Mouse (Mus musculus) layer of hippocampus, adult 2 months (tissue): Measurements from ENCODE around the gene Mnd1. TPM values are rescaled to one million over a fixed set of nuclear protein-coding genes. Genes with fewer than 3 reads are reported as not detected.

Experiments used
- DNase-seq, 2 experiments: peaks; one replicate each; pipeline ENCODE4 v3.0.0; 2022; ENCODE audit warnings: low spot score in 2 of 2
- H3K27ac ChIP-seq: fragments of 200-600 bp; 2 replicates; pipeline ENCODE4 v1.8.1; 2022
- H3K4me3 ChIP-seq: fragments of 200-600 bp; 2 replicates; pipeline ENCODE4 v1.8.1; 2022; ENCODE audit warnings: mild to moderate bottlenecking
- CTCF ChIP-seq: fragments of 200-600 bp; conservative IDR thresholded peaks from 2 replicates; pipeline ENCODE4 v1.8.1; 2022; ENCODE audit warnings: antibody characterized with exemption, mild to moderate bottlenecking, moderate library complexity
- long read RNA-seq, 2 experiments: library from polyadenylated mRNA; stranded (forward); transcript quantifications; one replicate each; pipeline ENCODE4 v2.0.0; 2021; ENCODE audit warnings: borderline mapping rate in 2 of 2
- total RNA-seq, 2 experiments: library from RNA; stranded (reverse); gene quantifications; 2 replicates each; pipeline ENCODE4 v1.2.3; 2021

The Mnd1 gene
- total RNA-seq, result 1 to 10 TPM; 1.8 to 2.9 TPM
- long read RNA-seq, experiment 1, result 0 reads
- long read RNA-seq, experiment 2, result 0 reads

GRCm38 (mm10) chr3:84155558-84156006, at the start of gene Mnd1:
TSS of gene Mnd1 (minus strand) at chr3:84155786.
- TF ChIP-seq CTCF, result peak; percentile 94
- DNase-seq, result peak; percentile 96 to 97
- peak within 1 kb of the TSS; percentile 66 for H3K4me3 ChIP-seq
- H3K27ac ChIP-seq, result no peak within 1 kb of the TSS

- Histone ChIP-seq H3K27ac (peak overlapping the region; percentile 80; the same call in 1 of the 2 replicates), H3K4me3 (no peak overlapping the region)
- DNase-seq, result no peak
- no peak for TF ChIP-seq CTCF
Observed at GRCm38 (mm10) chr3:84204640-84205039, 49.1 kb upstream of the Mnd1 start.

DNA sequence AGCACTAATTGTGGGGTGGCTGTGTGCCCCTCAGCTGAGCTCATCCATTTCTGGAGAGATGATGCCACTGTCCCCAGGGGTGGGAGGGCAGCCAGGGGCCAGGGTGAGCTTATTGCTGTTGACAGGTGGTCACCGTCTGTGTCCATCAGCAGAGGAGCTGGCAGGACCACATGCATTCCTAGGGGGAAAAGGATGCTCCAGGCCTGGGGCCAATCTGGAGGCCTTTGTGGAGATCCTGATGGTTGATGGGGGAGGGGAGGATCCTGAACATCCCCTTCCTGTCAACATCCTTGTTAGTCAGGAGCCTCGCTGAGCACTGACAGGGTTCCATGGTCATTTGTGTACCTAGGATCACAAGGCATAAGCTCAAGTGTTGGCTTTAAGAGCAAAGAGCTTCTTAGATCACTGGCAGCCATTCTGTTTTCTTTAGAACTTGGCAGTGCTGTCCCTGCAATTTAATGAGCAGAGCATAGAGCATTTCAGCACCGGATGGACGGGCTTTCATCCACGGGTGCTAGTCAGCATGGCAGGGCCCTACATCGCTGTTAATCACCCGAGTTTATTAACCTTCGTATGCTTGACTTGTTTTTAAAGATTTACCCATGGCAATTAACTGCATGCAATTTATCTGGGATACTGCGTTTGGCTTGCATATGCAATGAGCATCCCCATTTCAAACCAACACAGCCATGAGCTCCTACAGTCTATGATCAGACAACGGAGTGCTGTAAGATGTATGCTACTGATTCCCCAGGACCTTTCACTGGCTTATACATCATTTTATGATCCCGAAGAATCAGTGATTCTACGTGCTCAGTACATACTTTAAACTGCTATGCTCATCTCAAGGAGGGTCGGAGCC, 45.2 kb upstream of the Mnd1 start:
- peak overlapping the region; percentile 76 for H3K27ac ChIP-seq
- H3K4me3 ChIP-seq, result no peak overlapping the region; the same call in 1 of the 2 replicates
- TF ChIP-seq CTCF, result no peak
- DNase-seq, result no peak

DNA sequence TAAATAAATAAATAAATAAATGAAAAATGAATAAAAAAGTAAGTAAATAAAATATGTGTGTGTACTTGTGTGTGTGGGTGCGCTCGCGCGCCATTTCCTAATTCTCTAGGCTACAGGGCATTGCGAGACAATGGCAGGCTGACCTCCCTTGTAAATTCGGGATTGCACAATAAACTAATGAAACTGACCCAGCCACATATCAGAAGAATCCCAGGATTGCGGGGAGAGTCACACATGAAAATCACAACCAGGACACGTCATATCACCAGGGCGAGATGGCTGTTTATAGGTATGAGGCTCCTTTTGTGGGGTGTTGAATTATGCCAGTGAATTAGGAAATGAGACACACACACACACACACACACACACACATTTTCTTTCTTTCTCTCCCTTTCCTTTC, 43.9 kb upstream of the Mnd1 start:
- no peak overlapping the region for H3K4me3 ChIP-seq
- no peak overlapping the region for H3K27ac ChIP-seq
- TF ChIP-seq CTCF, result no peak
- DNase-seq, result no peak

GRCm38 (mm10) chr3:84198229-84198628, 42.6 kb upstream of the Mnd1 start:
- Histone ChIP-seq H3K4me3 (no peak overlapping the region), H3K27ac (no peak overlapping the region)
- DNase-seq, result no peak
- TF ChIP-seq CTCF, result no peak

DNA sequence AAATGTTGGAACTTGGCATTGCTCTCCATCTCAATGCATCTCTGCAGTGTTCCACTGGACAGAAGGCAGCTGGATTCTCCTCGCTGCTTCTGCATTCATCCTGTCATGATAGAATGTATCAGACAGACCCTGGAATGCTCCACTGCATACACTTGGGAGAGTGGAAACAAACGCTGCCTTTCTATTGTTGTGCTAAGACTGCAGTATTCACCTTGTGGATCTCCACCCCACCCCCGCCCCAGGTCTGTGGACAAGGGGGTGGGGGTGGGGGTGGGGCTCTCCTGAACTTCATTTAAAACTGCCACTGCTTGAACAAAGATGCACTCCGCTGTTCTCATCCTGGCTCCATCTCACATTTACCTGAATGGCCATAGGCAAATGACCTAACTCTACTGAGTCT, 38.3 kb upstream of the Mnd1 start:
- no peak overlapping the region for H3K27ac ChIP-seq
- DNase-seq, result no peak
- H3K4me3 ChIP-seq, result no peak overlapping the region
- no peak for TF ChIP-seq CTCF

DNA sequence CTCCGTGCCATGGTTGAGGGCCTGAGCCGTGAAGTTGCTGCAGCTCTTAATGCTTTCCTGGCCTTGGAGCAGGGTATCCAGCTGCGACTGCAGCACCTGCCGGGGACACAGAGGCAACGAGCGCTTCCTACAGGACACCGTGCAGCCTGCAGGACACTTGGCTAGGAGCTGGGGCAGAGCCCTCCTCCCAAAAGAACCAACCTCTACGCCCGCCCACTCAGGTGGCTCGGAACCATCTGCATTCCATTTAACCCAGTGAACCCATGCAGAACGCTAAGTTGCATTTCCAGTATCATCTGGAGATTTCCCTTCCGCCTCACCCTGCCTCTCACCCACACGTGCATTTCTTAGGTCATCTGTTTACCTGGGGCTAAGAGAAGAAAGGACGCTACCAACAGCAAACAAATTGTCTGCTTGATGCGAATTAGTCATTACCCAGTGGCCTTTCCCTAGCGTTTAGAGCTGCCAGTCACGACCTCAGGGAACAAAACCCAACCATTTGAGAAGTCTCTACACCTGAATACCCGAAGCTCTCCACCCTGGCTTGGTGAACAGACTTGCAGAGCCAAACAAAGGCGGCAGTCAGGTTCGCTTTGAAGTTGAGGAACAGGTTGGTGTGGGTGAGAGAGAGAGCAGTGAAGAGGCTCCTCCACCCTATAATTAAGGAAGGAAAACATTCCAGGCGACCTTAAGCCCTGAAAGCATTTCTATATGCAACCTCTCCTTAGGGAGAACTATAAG, 35.7 kb upstream of the Mnd1 start:
- TF ChIP-seq CTCF, result no peak
- DNase-seq, result no peak
- Histone ChIP-seq H3K4me3 (no peak overlapping the region), H3K27ac (peak overlapping the region; percentile 65)

GRCm38 (mm10) chr3:84190513-84191061, 35.0 kb upstream of the Mnd1 start:
- Histone ChIP-seq H3K4me3 (no peak overlapping the region), H3K27ac (peak overlapping the region; percentile 65; the same call in 1 of the 2 replicates)
- no peak for DNase-seq
- TF ChIP-seq CTCF, result no peak

GRCm38 (mm10) chr3:84189629-84190173, 34.1 kb upstream of the Mnd1 start:
- peak overlapping the region; percentile 23; the same call in 1 of the 2 replicates for H3K27ac ChIP-seq
- no peak overlapping the region for H3K4me3 ChIP-seq
- TF ChIP-seq CTCF, result no peak
- DNase-seq, result no peak

GRCm38 (mm10) chr3:84181717-84182116, 26.1 kb upstream of the Mnd1 start:
- TF ChIP-seq CTCF, result no peak
- Histone ChIP-seq H3K4me3 (no peak overlapping the region), H3K27ac (peak overlapping the region; percentile 4; the same call in 1 of the 2 replicates)
- DNase-seq, result no peak

DNA sequence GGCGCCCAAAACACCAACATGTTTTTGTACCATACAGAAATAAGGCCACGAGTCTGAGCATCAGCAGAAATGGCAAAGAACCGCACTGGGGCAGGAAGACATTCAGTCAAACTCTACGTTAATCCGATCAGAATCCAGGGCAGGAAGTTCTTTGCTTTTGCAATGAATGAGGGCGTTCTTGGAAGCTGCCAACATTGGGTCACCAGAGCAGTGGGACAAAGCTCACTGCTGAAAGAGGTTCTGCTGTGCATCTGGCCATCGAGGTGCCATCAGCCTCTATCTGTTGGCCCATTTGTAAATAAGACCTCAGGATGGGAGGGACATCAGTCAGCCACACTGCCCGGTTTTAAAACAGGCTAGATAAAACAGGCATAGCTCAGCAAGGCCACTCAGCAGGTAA, 25.5 kb upstream of the Mnd1 start:
- Histone ChIP-seq H3K27ac (no peak overlapping the region), H3K4me3 (no peak overlapping the region)
- no peak for DNase-seq
- no peak for TF ChIP-seq CTCF

DNA sequence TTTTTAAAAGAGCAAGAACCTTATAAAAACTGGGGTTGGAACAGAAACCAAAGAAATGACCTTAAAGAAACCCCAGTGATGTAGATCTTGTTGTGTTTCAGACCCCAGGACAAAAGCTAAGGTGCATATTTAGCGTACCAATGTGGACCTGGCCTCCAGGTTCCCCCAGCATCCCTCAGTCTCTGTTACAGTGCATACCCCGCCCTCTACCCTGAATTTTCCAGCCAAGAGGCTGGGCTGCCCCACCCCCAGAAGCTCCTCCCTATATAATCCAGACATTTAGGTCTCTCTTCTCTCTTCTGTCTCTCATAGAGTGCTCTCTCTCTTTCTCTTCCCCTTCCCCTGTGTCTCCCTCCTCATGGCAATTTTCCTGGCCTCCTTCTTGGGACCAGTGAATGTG, 24.7 kb upstream of the Mnd1 start:
- no peak for DNase-seq
- Histone ChIP-seq H3K4me3 (no peak overlapping the region), H3K27ac (0 out of 2 replicates have a peak overlapping the region, but pooled peaks have one; percentile 23)
- no peak for TF ChIP-seq CTCF

DNA sequence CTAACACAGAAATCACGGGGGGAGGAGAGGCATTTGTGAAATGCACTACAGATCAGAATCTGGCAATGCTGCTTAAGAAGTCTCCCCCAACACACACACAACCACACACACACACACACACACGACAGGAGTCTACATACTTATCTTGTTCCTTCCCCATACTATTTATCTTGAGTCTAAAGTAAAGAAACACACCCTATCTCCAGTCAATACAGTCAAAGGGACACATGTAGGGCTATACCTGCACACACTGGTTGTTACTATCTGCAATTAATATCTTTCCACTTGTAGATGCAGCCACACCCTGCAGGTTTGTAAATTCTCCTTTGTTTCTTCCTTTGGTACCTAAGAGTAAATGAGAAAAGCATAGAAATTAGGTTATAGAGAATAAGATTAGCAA, 22.2 kb upstream of the Mnd1 start:
- H3K4me3 ChIP-seq, result no peak overlapping the region
- no peak overlapping the region for H3K27ac ChIP-seq
- no peak for DNase-seq
- TF ChIP-seq CTCF, result no peak
